8 mouse cellular contexts compared by ENCODE assay signal in the genomic region with DNA sequence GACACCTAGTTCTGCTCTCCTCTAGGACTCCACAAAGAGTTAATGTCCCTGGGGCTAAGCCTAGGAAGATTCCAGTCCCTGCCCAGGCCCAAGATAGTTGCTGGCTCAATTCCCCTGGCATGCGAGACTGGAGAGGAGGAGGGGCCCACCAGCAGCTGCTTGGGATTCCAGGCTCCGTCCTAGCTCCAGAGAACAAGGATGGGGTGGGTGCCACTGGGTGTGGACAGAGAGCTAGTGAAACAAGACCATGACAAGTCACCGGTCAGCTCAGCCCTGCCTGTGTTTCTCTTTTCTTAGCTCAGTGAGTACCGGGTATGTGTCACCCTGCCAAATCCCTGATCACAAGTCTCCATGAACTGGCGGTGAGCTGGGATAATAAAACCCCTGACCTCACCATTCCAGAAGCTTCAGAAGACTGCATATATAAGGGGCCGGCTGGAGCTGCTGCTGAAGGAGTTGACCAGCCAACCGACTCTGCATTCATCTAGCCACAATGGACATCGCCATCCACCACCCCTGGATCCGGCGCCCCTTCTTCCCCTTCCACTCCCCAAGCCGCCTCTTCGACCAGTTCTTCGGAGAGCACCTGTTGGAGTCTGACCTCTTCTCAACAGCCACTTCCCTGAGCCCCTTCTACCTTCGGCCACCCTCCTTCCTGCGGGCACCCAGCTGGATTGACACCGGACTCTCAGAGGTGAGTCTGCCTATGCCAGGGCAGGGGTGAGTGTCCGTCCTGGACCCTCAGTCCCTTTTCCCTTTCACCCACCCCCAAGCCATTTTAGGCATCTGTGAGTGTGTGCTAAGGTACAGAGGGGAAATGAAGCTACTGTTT. TPM values are rescaled to one million over a fixed set of nuclear protein-coding genes. Genes with fewer than 3 reads are reported as not detected.
DNase-seq lines count a peak whose midpoint lies in the region; ATAC-seq and TF ChIP-seq lines count a peak whose summit lies in the region.

No protein-coding gene starts in this region.

- peak; percentile 49 for TF ChIP-seq EP300 in heart, postnatal 0 days (IDR thresholded peaks at IDR 0.05; ENCODE audit: low read depth)

- peaks cover 12% of the 10 kb centered on the region for H3K27me3 ChIP-seq in limb, embryonic 12.5 days
- peaks cover 28% of the 10 kb centered on the region for H3K27me3 ChIP-seq in limb, embryonic 10.5 days (ENCODE audit: low read depth, poor library complexity, severe bottlenecking)
- H3K27me3 ChIP-seq in heart, postnatal 0 days (ENCODE audit: control insufficient read depth, insufficient read depth, low read length), result no peaks in the 10 kb centered on the region
- no peaks in the 10 kb centered on the region for H3K27me3 ChIP-seq in midbrain, embryonic 11.5 days (ENCODE audit: control insufficient read depth, insufficient read depth, low read length)

- H3K9me3 ChIP-seq in limb, embryonic 12.5 days, result no peaks in the 10 kb centered on the region
- H3K9me3 ChIP-seq in limb, embryonic 10.5 days (replicated peaks), result no peaks in the 10 kb centered on the region
- no peaks in the 10 kb centered on the region for H3K9me3 ChIP-seq in heart, postnatal 0 days (replicated peaks; ENCODE audit: control insufficient read depth, low read length)
- no peaks in the 10 kb centered on the region for H3K9me3 ChIP-seq in midbrain, embryonic 11.5 days (ENCODE audit: control insufficient read depth, low read length)

- 69% methylated on average over 17 of the region's 17 CpGs for WGBS in limb, embryonic 12.5 days
- WGBS in limb, embryonic 10.5 days, result 73% methylated on average over 17 of the region's 17 CpGs
- 17% methylated on average over 17 of the region's 17 CpGs for WGBS in heart, postnatal 0 days
- WGBS in midbrain, embryonic 11.5 days, result 73% methylated on average over 17 of the region's 17 CpGs

- no peaks in the 10 kb centered on the region for H3K36me3 ChIP-seq in limb, embryonic 12.5 days
- H3K36me3 ChIP-seq in limb, embryonic 10.5 days, result no peaks in the 10 kb centered on the region
- peaks cover 14% of the 10 kb centered on the region for H3K36me3 ChIP-seq in heart, postnatal 0 days (replicated peaks; ENCODE audit: control insufficient read depth, insufficient read depth, low read length)
- no peaks in the 10 kb centered on the region for H3K36me3 ChIP-seq in midbrain, embryonic 11.5 days (ENCODE audit: control insufficient read depth, insufficient read depth, low read length)

- H3K27ac ChIP-seq in limb, embryonic 12.5 days, result no peak overlapping the region
- H3K27ac ChIP-seq in limb, embryonic 10.5 days, result no peak overlapping the region
- H3K27ac ChIP-seq in cortical plate, adult 2 months (ENCODE audit: insufficient read depth, low read length), result peak overlapping the region; percentile 89
- H3K27ac ChIP-seq in heart, postnatal 0 days (ENCODE audit: low read depth), result peak overlapping the region; percentile 99
- H3K27ac ChIP-seq in midbrain, embryonic 11.5 days (ENCODE audit: low read depth, low read length), result no peak overlapping the region

- peak; percentile 50; the same call in 1 of the 2 replicates for ATAC-seq in limb, embryonic 12.5 days (ENCODE audit: insufficient number of reproducible peaks, insufficient read depth, low FRiP score, low TSS enrichment, low read depth)
- peak; percentile 92 for ATAC-seq in heart, postnatal 0 days (ENCODE audit: insufficient read depth, low read depth)
- ATAC-seq in midbrain, embryonic 11.5 days (ENCODE audit: low FRiP score), result no peak

- H3K4me3 ChIP-seq in limb, embryonic 12.5 days (replicated peaks), result no peak overlapping the region
- H3K4me3 ChIP-seq in limb, embryonic 10.5 days, result no peak overlapping the region
- peak overlapping the region; percentile 43 for H3K4me3 ChIP-seq in cortical plate, adult 2 months (ENCODE audit: insufficient read depth, low read length)
- H3K4me3 ChIP-seq in heart, postnatal 0 days (ENCODE audit: low read depth, low read length), result peak overlapping the region; percentile 74
- H3K4me3 ChIP-seq in midbrain, embryonic 11.5 days (ENCODE audit: low read depth, low read length), result no peak overlapping the region

- no peak overlapping the region; the same call in 1 of the 2 replicates for H3K9ac ChIP-seq in limb, embryonic 12.5 days (replicated peaks)
- H3K9ac ChIP-seq in heart, postnatal 0 days (replicated peaks; ENCODE audit: low read depth, low read length), result peak overlapping the region; percentile 94
- no peak overlapping the region for H3K9ac ChIP-seq in midbrain, embryonic 11.5 days (ENCODE audit: low read length)

- peaks cover 5% of the 10 kb centered on the region for H3K4me1 ChIP-seq in limb, embryonic 12.5 days (replicated peaks)
- H3K4me1 ChIP-seq in limb, embryonic 10.5 days, result peaks cover 13% of the 10 kb centered on the region
- peaks cover 4% of the 10 kb centered on the region; the same call in 1 of the 2 replicates for H3K4me1 ChIP-seq in cortical plate, adult 2 months (ENCODE audit: control insufficient read depth, insufficient read depth, low read length)
- H3K4me1 ChIP-seq in heart, postnatal 0 days (ENCODE audit: control insufficient read depth, insufficient read depth), result peaks cover 7% of the 10 kb centered on the region; the same call in 1 of the 2 replicates
- no peaks in the 10 kb centered on the region for H3K4me1 ChIP-seq in midbrain, embryonic 11.5 days (ENCODE audit: control insufficient read depth, insufficient read depth, low read length)

- H3K4me2 ChIP-seq in limb, embryonic 12.5 days, result no peak overlapping the region
- H3K4me2 ChIP-seq in heart, postnatal 0 days (ENCODE audit: low read depth, low read length), result peak overlapping the region; percentile 86
- H3K4me2 ChIP-seq in midbrain, embryonic 11.5 days, result no peak overlapping the region

- peak; percentile 61 for TF ChIP-seq POLR2A in cortical plate, adult 2 months (IDR thresholded peaks at IDR 0.05; ENCODE audit: extremely low read depth, insufficient read depth, low read length)

- no peak for TF ChIP-seq CTCF in cortical plate, adult 2 months (IDR thresholded peaks at IDR 0.05; ENCODE audit: extremely low read depth, insufficient read depth, low read length)
- TF ChIP-seq CTCF in heart, postnatal 0 days (IDR thresholded peaks at IDR 0.05; ENCODE audit: low read depth), result 0 out of 2 replicates have a peak, but pooled peaks have one; percentile 5

- DNase-seq in limb, embryonic 10.5 days (ENCODE audit: low spot score), result no peak
- DNase-seq in heart, postnatal 0 days (ENCODE audit: low spot score), result peak; percentile 98
- DNase-seq in layer of hippocampus, postnatal 10 days (ENCODE audit: low spot score in 2 of 2), result peak; percentile 67
- peak; percentile 91 for DNase-seq in lung, postnatal 36 days
- DNase-seq in urinary bladder, postnatal 36 days (ENCODE audit: low spot score in 2 of 2), result peak; percentile 67 to 83
- no peak for DNase-seq in midbrain, embryonic 11.5 days (ENCODE audit: low spot score, missing footprints)

RNA-seq across cellular contexts. Expression of gene Hspb2, which starts 0.8 kb away (rescaled TPM):
- polyA plus RNA-seq in limb, embryonic 12.5 days (2016; fragmentation: Nextera tagmentation; extraction: Ambion mirVana), result 13.3 and 19.2 TPM in 2 replicates
- not detected in 2 replicates for polyA plus RNA-seq in limb, embryonic 10.5 days (2016; fragmentation: Nextera tagmentation; extraction: Ambion mirVana)
- 3.8 and 4.9 TPM in 2 replicates for polyA plus RNA-seq in cortical plate, adult 2 months (2012; rRNA removed)
- total RNA-seq in heart, postnatal 0 days (2014; rRNA removed; ENCODE audit: low replicate concordance), result 241 and 266 TPM in 2 replicates
- 309 and 313 TPM in 2 replicates for polyA plus RNA-seq in heart, postnatal 0 days (2015; fragmentation: Nextera tagmentation; extraction: Ambion mirVana)
- total RNA-seq in layer of hippocampus, postnatal 10 days (2021), result 1 to 10 TPM in 1 of 2 experiments, under 1 TPM in 1; 0.85 to 1.1 TPM
- 0.48 and 0.81 TPM in 2 replicates for polyA plus RNA-seq in midbrain, embryonic 11.5 days (2014; fragmentation: Nextera tagmentation; extraction: Ambion mirVana)

RNA-seq across cellular contexts. Expression of gene Cryab, which starts 1.9 kb away (rescaled TPM):
- 28.0 and 31.2 TPM in 2 replicates for polyA plus RNA-seq in limb, embryonic 12.5 days (2016; fragmentation: Nextera tagmentation; extraction: Ambion mirVana)
- 2.4 and 3.1 TPM in 2 replicates for polyA plus RNA-seq in limb, embryonic 10.5 days (2016; fragmentation: Nextera tagmentation; extraction: Ambion mirVana)
- polyA plus RNA-seq in cortical plate, adult 2 months (2012; rRNA removed), result 267 and 331 TPM in 2 replicates
- total RNA-seq in heart, postnatal 0 days (2014; rRNA removed; ENCODE audit: low replicate concordance), result 758 and 766 TPM in 2 replicates
- 1,736 and 1,781 TPM in 2 replicates for polyA plus RNA-seq in heart, postnatal 0 days (2015; fragmentation: Nextera tagmentation; extraction: Ambion mirVana)
- total RNA-seq in layer of hippocampus, postnatal 10 days (2021), result 10 to 100 TPM; 43.1 to 44.7 TPM
- 5.3 and 6.1 TPM in 2 replicates for polyA plus RNA-seq in midbrain, embryonic 11.5 days (2014; fragmentation: Nextera tagmentation; extraction: Ambion mirVana)

RNA-seq across cellular contexts. Expression of gene 2310030G06Rik, which starts 6.7 kb away (rescaled TPM):
- 2.2 and 3.5 TPM in 2 replicates for polyA plus RNA-seq in limb, embryonic 12.5 days (2016; fragmentation: Nextera tagmentation; extraction: Ambion mirVana)
- polyA plus RNA-seq in limb, embryonic 10.5 days (2016; fragmentation: Nextera tagmentation; extraction: Ambion mirVana), result 2.6 and 2.8 TPM in 2 replicates
- 2.7 and 3.7 TPM in 2 replicates for polyA plus RNA-seq in cortical plate, adult 2 months (2012; rRNA removed)
- 3.6 and 4.8 TPM in 2 replicates for total RNA-seq in heart, postnatal 0 days (2014; rRNA removed; ENCODE audit: low replicate concordance)
- polyA plus RNA-seq in heart, postnatal 0 days (2015; fragmentation: Nextera tagmentation; extraction: Ambion mirVana), result 10.6 and 11.0 TPM in 2 replicates
- 1 to 10 TPM; 1.3 to 1.8 TPM for total RNA-seq in layer of hippocampus, postnatal 10 days (2021)
- 0.88 and 1.2 TPM in 2 replicates for polyA plus RNA-seq in midbrain, embryonic 11.5 days (2014; fragmentation: Nextera tagmentation; extraction: Ambion mirVana)

RNA-seq across cellular contexts. Expression of gene Dixdc1, which starts 13.7 kb away (rescaled TPM):
- 29.5 and 30.4 TPM in 2 replicates for polyA plus RNA-seq in limb, embryonic 12.5 days (2016; fragmentation: Nextera tagmentation; extraction: Ambion mirVana)
- 33.8 and 36.8 TPM in 2 replicates for polyA plus RNA-seq in limb, embryonic 10.5 days (2016; fragmentation: Nextera tagmentation; extraction: Ambion mirVana)
- polyA plus RNA-seq in cortical plate, adult 2 months (2012; rRNA removed), result 47.0 and 47.2 TPM in 2 replicates
- total RNA-seq in heart, postnatal 0 days (2014; rRNA removed; ENCODE audit: low replicate concordance), result 7.7 and 19.8 TPM in 2 replicates
- polyA plus RNA-seq in heart, postnatal 0 days (2015; fragmentation: Nextera tagmentation; extraction: Ambion mirVana), result 6.9 and 7.1 TPM in 2 replicates
- total RNA-seq in layer of hippocampus, postnatal 10 days (2021), result 10 to 100 TPM; 65.0 to 66.6 TPM
- 18.5 and 22.9 TPM in 2 replicates for polyA plus RNA-seq in midbrain, embryonic 11.5 days (2014; fragmentation: Nextera tagmentation; extraction: Ambion mirVana)

RNA-seq across cellular contexts. Expression of gene Fdxacb1, which starts 15.0 kb away (rescaled TPM):
- 10.9 and 11.3 TPM in 2 replicates for polyA plus RNA-seq in limb, embryonic 12.5 days (2016; fragmentation: Nextera tagmentation; extraction: Ambion mirVana)
- 12.6 and 14.0 TPM in 2 replicates for polyA plus RNA-seq in limb, embryonic 10.5 days (2016; fragmentation: Nextera tagmentation; extraction: Ambion mirVana)
- polyA plus RNA-seq in cortical plate, adult 2 months (2012; rRNA removed), result 6.6 and 7.9 TPM in 2 replicates
- 7.4 and 10.0 TPM in 2 replicates for total RNA-seq in heart, postnatal 0 days (2014; rRNA removed; ENCODE audit: low replicate concordance)
- 7.9 and 8.1 TPM in 2 replicates for polyA plus RNA-seq in heart, postnatal 0 days (2015; fragmentation: Nextera tagmentation; extraction: Ambion mirVana)
- 1 to 10 TPM; 5.5 to 6.2 TPM for total RNA-seq in layer of hippocampus, postnatal 10 days (2021)
- polyA plus RNA-seq in midbrain, embryonic 11.5 days (2014; fragmentation: Nextera tagmentation; extraction: Ambion mirVana), result 11.4 and 12.0 TPM in 2 replicates

Comparison
In these comparisons a context has a peak if more than half of its experiments do, and no peak if none do; other contexts are left out.
1. H3K27ac ChIP-seq: peak in cortical plate, adult 2 months (single experiment) and heart, postnatal 0 days (single experiment); none in limb, embryonic 12.5 days (single experiment), limb, embryonic 10.5 days (single experiment) and midbrain, embryonic 11.5 days (single experiment).
2. H3K4me3 ChIP-seq: peak in cortical plate, adult 2 months (single experiment) and heart, postnatal 0 days (single experiment); none in limb, embryonic 12.5 days (single experiment), limb, embryonic 10.5 days (single experiment) and midbrain, embryonic 11.5 days (single experiment).
3. DNase-seq: peak in heart, postnatal 0 days (single experiment), layer of hippocampus, postnatal 10 days (2 of 2), lung, postnatal 36 days (single experiment) and urinary bladder, postnatal 36 days (2 of 2); none in limb, embryonic 10.5 days (single experiment) and midbrain, embryonic 11.5 days (single experiment).
4. RNA of gene Hspb2, which starts 0.8 kb away (polyA plus RNA-seq): 309 to 313 TPM in heart, postnatal 0 days; 13.3 to 19.2 TPM in limb, embryonic 12.5 days, 3.8 to 4.9 TPM in cortical plate, adult 2 months, 0.48 to 0.81 TPM in midbrain, embryonic 11.5 days and not detected in limb, embryonic 10.5 days; every median in the first group is over 10 times any median in the second.